Comparison of ENCODE assay signal across 11 mouse cellular contexts in genomic region chr1:183113546-183113945, GRCm38 (mm10).
A peak's percentile ranks its signal among the peaks of the same experiment; 100 is the strongest.
DNase-seq lines count a peak whose midpoint lies in the region; ATAC-seq and TF ChIP-seq lines count a peak whose summit lies in the region.
"Had no signal": no experiment of that assay in that cellular context is flagged by ENCODE, and none has a peak within 500 bp of the region (broad histone marks: within the 10 kb centered on the region; RNA-seq: fewer than 3 reads in every experiment).

No protein-coding gene starts in this region.

- no peaks in the 10 kb centered on the region for H3K36me3 ChIP-seq in intestine, embryonic 14.5 days (ENCODE audit: control insufficient read depth, insufficient read depth, low read length)
- H3K36me3 ChIP-seq in intestine, postnatal 0 days (ENCODE audit: control insufficient read depth, insufficient read depth) = no peaks in the 10 kb centered on the region
- H3K36me3 ChIP-seq in intestine, embryonic 15.5 days = no peaks in the 10 kb centered on the region
- H3K36me3 ChIP-seq: forebrain, embryonic 15.5 days; midbrain, embryonic 12.5 days; stomach, embryonic 15.5 days had no signal

- H3K27me3 ChIP-seq in intestine, embryonic 14.5 days (replicated peaks; ENCODE audit: control insufficient read depth, insufficient read depth, low read length) = no peaks in the 10 kb centered on the region
- H3K27me3 ChIP-seq in intestine, postnatal 0 days (replicated peaks; ENCODE audit: control insufficient read depth, insufficient read depth, low read length) = no peaks in the 10 kb centered on the region
- no peaks in the 10 kb centered on the region for H3K27me3 ChIP-seq in intestine, embryonic 15.5 days (replicated peaks)
- H3K27me3 ChIP-seq: forebrain, embryonic 15.5 days; midbrain, embryonic 12.5 days; stomach, embryonic 15.5 days had no signal

- no peak overlapping the region for H3K4me2 ChIP-seq in intestine, embryonic 14.5 days (ENCODE audit: low read length)
- no peak overlapping the region for H3K4me2 ChIP-seq in intestine, postnatal 0 days (replicated peaks; ENCODE audit: low read depth)
- H3K4me2 ChIP-seq in intestine, embryonic 15.5 days (replicated peaks) = no peak overlapping the region
- H3K4me2 ChIP-seq: forebrain, embryonic 15.5 days; midbrain, embryonic 12.5 days; stomach, embryonic 15.5 days had no signal

- no peaks in the 10 kb centered on the region for H3K9me3 ChIP-seq in intestine, embryonic 14.5 days (ENCODE audit: control insufficient read depth, low read length)
- no peaks in the 10 kb centered on the region for H3K9me3 ChIP-seq in intestine, postnatal 0 days (ENCODE audit: control insufficient read depth)
- no peaks in the 10 kb centered on the region for H3K9me3 ChIP-seq in intestine, embryonic 15.5 days
- H3K9me3 ChIP-seq: forebrain, embryonic 15.5 days; midbrain, embryonic 12.5 days; stomach, embryonic 15.5 days had no signal

- peaks cover 39% of the 10 kb centered on the region for H3K4me1 ChIP-seq in intestine, embryonic 14.5 days (replicated peaks; ENCODE audit: control insufficient read depth, insufficient read depth, low read length)
- no peaks in the 10 kb centered on the region for H3K4me1 ChIP-seq in intestine, postnatal 0 days (replicated peaks; ENCODE audit: control insufficient read depth, insufficient read depth, low read length)
- peaks cover 16% of the 10 kb centered on the region for H3K4me1 ChIP-seq in intestine, embryonic 15.5 days (replicated peaks)

- no peak for TF ChIP-seq CTCF in intestine, postnatal 0 days (IDR thresholded peaks at IDR 0.05; ENCODE audit: low read depth)

- H3K9ac ChIP-seq in intestine, embryonic 14.5 days (ENCODE audit: low read length) = no peak overlapping the region
- no peak overlapping the region for H3K9ac ChIP-seq in intestine, postnatal 0 days (ENCODE audit: low read depth, low read length)
- no peak overlapping the region for H3K9ac ChIP-seq in intestine, embryonic 15.5 days
- H3K9ac ChIP-seq: forebrain, embryonic 15.5 days; midbrain, embryonic 12.5 days; stomach, embryonic 15.5 days had no signal

- 30% methylated on average over 9 of the region's 9 CpGs for WGBS in intestine, embryonic 14.5 days
- WGBS in intestine, postnatal 0 days = 52% methylated on average over 9 of the region's 9 CpGs
- WGBS in intestine, embryonic 15.5 days = 37% methylated on average over 9 of the region's 9 CpGs

- H3K27ac ChIP-seq in intestine, embryonic 14.5 days (ENCODE audit: low read depth) = peak overlapping the region; percentile 75
- H3K27ac ChIP-seq in intestine, postnatal 0 days (ENCODE audit: low read depth, low read length) = no peak overlapping the region
- peak overlapping the region; percentile 59 for H3K27ac ChIP-seq in intestine, embryonic 15.5 days
- H3K27ac ChIP-seq: forebrain, embryonic 15.5 days; midbrain, embryonic 12.5 days; stomach, embryonic 15.5 days had no signal

- no peak for DNase-seq in intestine, embryonic 14.5 days (ENCODE audit: low spot score)
- peak; percentile 79 for DNase-seq in 3134 (ENCODE audit: extremely low read depth, insufficient read length, low spot score)
- peak; percentile 61 for DNase-seq in MN1 (ENCODE audit: low spot score)
- no peak for DNase-seq in urinary bladder, postnatal 36 days (ENCODE audit: low spot score in 2 of 2)
- no peak for DNase-seq in urinary bladder, adult 2 months (ENCODE audit: low spot score)
- DNase-seq: kidney, postnatal 10 days had no signal

- no peak overlapping the region for H3K4me3 ChIP-seq in intestine, embryonic 14.5 days (ENCODE audit: low read depth, low read length)
- no peak overlapping the region for H3K4me3 ChIP-seq in intestine, postnatal 0 days (ENCODE audit: low read depth, low read length)
- H3K4me3 ChIP-seq in intestine, embryonic 15.5 days (replicated peaks) = no peak overlapping the region
- H3K4me3 ChIP-seq: forebrain, embryonic 15.5 days; midbrain, embryonic 12.5 days; stomach, embryonic 15.5 days had no signal

- peak; percentile 86; the same call in 1 of the 2 replicates for ATAC-seq in intestine, embryonic 14.5 days (replicated peaks; ENCODE audit: low FRiP score, low TSS enrichment, low read depth)
- no peak for ATAC-seq in intestine, postnatal 0 days
- ATAC-seq in intestine, embryonic 15.5 days = peak; percentile 76
- ATAC-seq: forebrain, embryonic 15.5 days had no signal

Comparison
In these comparisons a context has a peak if more than half of its experiments do, and no peak if none do; other contexts are left out.
1. DNase-seq: peak in 3134 (single experiment) and MN1 (single experiment); none in intestine, embryonic 14.5 days (single experiment), urinary bladder, postnatal 36 days (0 of 2) and urinary bladder, adult 2 months (single experiment).